Mouse (Mus musculus) embryonic facial prominence, embryonic 11.5 days (tissue): ENCODE data around the gene Cela1. TPM values are rescaled to one million over a fixed set of nuclear protein-coding genes. Genes with fewer than 3 reads are reported as not detected.

ENCODE experiments used
- ATAC-seq: fragments of 200-750 bp; cut with Nextera tagmentation; replicated peaks from 2 replicates; pipeline ENCODE4 v1.8.0; 2017; ENCODE audit warnings: low read depth; ENCODE audit not compliant: insufficient number of reproducible peaks, low FRiP score, low TSS enrichment
- DNase-seq: peaks from one replicate; pipeline ENCODE4 v3.0.0-alpha.2; 2015; ENCODE audit warnings: low spot score
- H3K27ac ChIP-seq: fragments of 300-500 bp; sonication (generic); replicated peaks from 2 replicates; pipeline ENCODE4 v1.5.1; 2014; ENCODE audit warnings: mild to moderate bottlenecking, low read depth, low read length, control low read depth
- H3K27me3 ChIP-seq: fragments of 300-500 bp; sonication (generic); 2 replicates; pipeline ENCODE4 v1.6.1; 2014; ENCODE audit warnings: mild to moderate bottlenecking, low read length, moderate library complexity, mixed read lengths; ENCODE audit not compliant: control insufficient read depth, insufficient read depth
- H3K36me3 ChIP-seq: fragments of 300-500 bp; sonication (generic); replicated peaks from 2 replicates; pipeline ENCODE4 v1.6.1; 2014; ENCODE audit warnings: low read depth, mild to moderate bottlenecking, low read length, moderate library complexity, mixed read lengths; ENCODE audit not compliant: control insufficient read depth, insufficient read depth
- H3K4me1 ChIP-seq: fragments of 300-500 bp; sonication (generic); 2 replicates; pipeline ENCODE4 v1.6.1; 2014; ENCODE audit warnings: low read length, mixed read lengths; ENCODE audit not compliant: control insufficient read depth, insufficient read depth
- H3K4me2 ChIP-seq: fragments of 300-500 bp; sonication (generic); 2 replicates; pipeline ENCODE4 v1.6.1; 2014; ENCODE audit warnings: low read depth, mild to moderate bottlenecking, control low read depth, low read length, moderate library complexity
- H3K4me3 ChIP-seq: fragments of 300-500 bp; sonication (generic); 2 replicates; pipeline ENCODE4 v1.5.1; 2014; ENCODE audit warnings: low read depth, low read length, control low read depth
- H3K9ac ChIP-seq: fragments of 300-500 bp; sonication (generic); replicated peaks from 2 replicates; pipeline ENCODE4 v1.6.1; 2014; ENCODE audit warnings: mild to moderate bottlenecking, control low read depth, low read length
- H3K9me3 ChIP-seq: fragments of 300-500 bp; sonication (generic); replicated peaks from 2 replicates; pipeline ENCODE4 v1.6.1; 2016; ENCODE audit warnings: mild to moderate bottlenecking, low read length, inconsistent platforms, mixed read lengths; ENCODE audit not compliant: control insufficient read depth
- WGBS: fragments of 180-500 bp; shearing (Covaris S2); extraction: QIAGEN DNeasy Blood & Tissue Kit; methylation state at CpG from one replicate; pipeline ENCODE4 v1.1.7; 2014; 5-methylcytosine and 5-hydroxymethylcytosine counted together
- polyA plus RNA-seq: library from polyadenylated mRNA; unstranded; fragments of >200 nt; fragmentation: Nextera tagmentation; extraction: Ambion mirVana; gene quantifications from 2 replicates; pipeline ENCODE4 v1.2.1, GENCODE M21; 2014

Gene Cela1
- polyA plus RNA-seq, 1 experiment from 2014 or later: 1.00 TPM

DNA sequence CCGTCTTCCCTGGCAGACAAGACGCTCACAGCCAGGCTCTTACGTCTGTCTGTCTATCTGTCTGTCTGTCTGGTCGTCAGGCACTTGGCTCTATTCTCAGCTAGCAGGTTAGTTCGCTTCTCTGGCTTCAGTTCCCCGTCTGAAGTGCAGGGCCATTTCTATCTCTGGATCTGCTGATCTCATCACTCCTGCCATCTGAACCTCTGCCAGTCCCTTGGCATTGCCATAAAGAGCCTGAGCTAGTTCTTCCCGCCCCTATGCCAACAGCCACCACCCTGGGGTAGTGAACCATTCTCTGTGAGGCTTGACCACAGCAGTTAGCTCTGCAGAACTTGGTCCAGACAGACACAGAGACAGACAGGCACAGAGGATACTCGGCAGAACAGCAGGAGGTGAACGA lies 27.4 kb downstream of the Cela1 start:
- no peak for ATAC-seq
- no peak overlapping the region for H3K4me3 ChIP-seq
- H3K9me3 ChIP-seq: no peaks in the 10 kb centered on the region
- no peaks in the 10 kb centered on the region for H3K4me1 ChIP-seq
- no peak overlapping the region for H3K9ac ChIP-seq
- H3K4me2 ChIP-seq: no peak overlapping the region
- H3K36me3 ChIP-seq: no peaks in the 10 kb centered on the region
- no peak overlapping the region for H3K27ac ChIP-seq
- 79% methylated on average over 9 of the region's 9 CpGs for WGBS
- no peaks in the 10 kb centered on the region for H3K27me3 ChIP-seq
- DNase-seq: no peak

DNA sequence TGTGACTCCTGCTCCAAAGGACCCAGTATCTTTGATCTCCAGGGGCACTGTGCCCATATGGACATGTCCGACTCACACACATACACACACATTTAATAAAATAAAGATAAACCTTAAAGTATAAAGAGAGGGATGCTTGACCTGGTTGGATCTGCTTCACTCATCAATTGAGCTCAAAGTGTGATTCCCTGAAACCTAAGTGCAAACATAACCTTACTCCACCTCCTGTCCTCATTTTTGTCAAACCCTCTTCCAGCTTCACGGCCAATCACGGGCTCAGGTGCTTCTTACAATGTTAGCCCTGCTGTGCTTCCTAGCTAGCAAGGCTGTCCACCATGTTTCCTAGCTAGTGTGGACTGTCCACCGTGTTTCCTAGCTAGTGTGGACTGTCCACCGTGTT lies 32.5 kb downstream of the Cela1 start:
- H3K27ac ChIP-seq: no peak overlapping the region
- no peaks in the 10 kb centered on the region for H3K4me1 ChIP-seq
- no peaks in the 10 kb centered on the region for H3K9me3 ChIP-seq
- no peak overlapping the region for H3K4me3 ChIP-seq
- no peaks in the 10 kb centered on the region for H3K36me3 ChIP-seq
- H3K27me3 ChIP-seq: no peaks in the 10 kb centered on the region
- WGBS: 85% methylated on average over 5 of the region's 5 CpGs
- no peak for ATAC-seq
- DNase-seq: no peak
- no peak overlapping the region for H3K9ac ChIP-seq
- no peak overlapping the region for H3K4me2 ChIP-seq

DNA sequence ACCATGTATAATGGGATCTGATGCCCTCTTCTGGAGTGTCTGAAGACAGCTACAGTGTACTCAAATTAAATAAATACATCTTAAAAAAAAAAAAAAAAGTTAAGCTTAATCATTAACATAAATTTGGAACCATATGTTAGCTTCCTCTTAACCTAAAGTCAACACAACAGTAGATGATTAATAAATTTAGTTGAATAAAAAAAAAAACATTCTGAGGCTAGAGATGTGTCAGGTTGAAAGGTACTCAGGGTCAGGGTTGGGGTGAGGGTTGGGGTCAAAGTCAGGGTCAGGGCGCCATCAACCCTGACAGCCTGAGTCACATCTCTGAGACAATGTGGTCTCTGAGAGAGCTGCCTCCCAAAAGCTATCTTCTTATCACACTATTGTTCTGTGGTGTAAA lies 33.5 kb downstream of the Cela1 start:
- no peaks in the 10 kb centered on the region for H3K4me1 ChIP-seq
- 65% methylated on average over 1 of the region's 1 CpGs for WGBS
- no peaks in the 10 kb centered on the region for H3K36me3 ChIP-seq
- DNase-seq (no peak), ATAC-seq (no peak)
- no peak overlapping the region for H3K9ac ChIP-seq
- H3K4me3 ChIP-seq: no peak overlapping the region
- H3K9me3 ChIP-seq: no peaks in the 10 kb centered on the region
- H3K27ac ChIP-seq: no peak overlapping the region
- H3K27me3 ChIP-seq: no peaks in the 10 kb centered on the region
- no peak overlapping the region for H3K4me2 ChIP-seq

DNA sequence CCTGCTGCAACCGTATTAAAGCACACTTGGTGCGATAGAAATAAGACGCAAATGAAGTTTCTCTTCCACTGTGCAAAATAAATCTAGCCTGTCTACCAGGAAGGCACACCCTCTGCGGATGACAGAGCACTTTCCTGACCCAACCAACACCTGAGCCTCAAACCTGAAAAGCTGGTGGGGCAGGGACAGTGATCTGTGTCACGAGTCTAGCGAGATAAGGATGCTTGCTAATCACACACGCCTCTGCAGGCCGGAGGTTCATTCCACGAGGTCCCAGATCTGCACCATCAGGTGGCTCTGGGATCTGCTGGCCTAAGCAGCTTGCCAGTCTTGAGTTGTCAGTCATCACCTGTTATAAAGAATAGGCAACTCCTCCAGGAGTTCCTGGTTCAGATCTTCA lies 36.1 kb downstream of the Cela1 start:
- DNase-seq (no peak), ATAC-seq (no peak)
- H3K9me3 ChIP-seq: no peaks in the 10 kb centered on the region
- no peak overlapping the region for H3K27ac ChIP-seq
- no peaks in the 10 kb centered on the region for H3K36me3 ChIP-seq
- H3K4me3 ChIP-seq: no peak overlapping the region
- no peaks in the 10 kb centered on the region for H3K27me3 ChIP-seq
- no peaks in the 10 kb centered on the region for H3K4me1 ChIP-seq
- no peak overlapping the region for H3K9ac ChIP-seq
- no peak overlapping the region for H3K4me2 ChIP-seq
- 86% methylated on average over 9 of the region's 9 CpGs for WGBS

DNA sequence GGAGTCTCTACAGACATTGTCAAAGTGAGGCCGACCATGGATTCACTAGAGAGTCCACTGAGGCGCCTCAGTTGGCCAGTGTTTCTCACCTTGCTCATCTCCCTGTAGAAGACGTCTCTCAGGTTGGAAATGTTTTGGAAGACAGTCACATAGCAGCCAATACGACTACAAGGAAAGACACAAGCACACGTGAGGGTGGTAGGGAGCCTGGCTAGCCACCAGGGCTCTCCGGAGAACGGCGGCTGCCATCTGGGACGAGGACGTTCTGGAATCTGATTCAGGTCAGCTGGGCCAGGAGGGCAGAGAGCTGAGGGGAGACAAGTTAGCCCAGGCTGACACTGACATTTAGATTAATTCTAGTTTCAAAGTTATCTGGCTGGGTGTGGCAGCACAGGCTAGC lies 37.6 kb downstream of the Cela1 start:
- Histone ChIP-seq H3K27me3 (no peaks in the 10 kb centered on the region), H3K9me3 (no peaks in the 10 kb centered on the region), H3K27ac (no peak overlapping the region), H3K4me1 (no peaks in the 10 kb centered on the region), H3K9ac (no peak overlapping the region), H3K36me3 (no peaks in the 10 kb centered on the region), H3K4me2 (no peak overlapping the region), H3K4me3 (no peak overlapping the region)
- DNase-seq: no peak
- WGBS: 85% methylated on average over 10 of the region's 10 CpGs
- ATAC-seq: no peak

DNA sequence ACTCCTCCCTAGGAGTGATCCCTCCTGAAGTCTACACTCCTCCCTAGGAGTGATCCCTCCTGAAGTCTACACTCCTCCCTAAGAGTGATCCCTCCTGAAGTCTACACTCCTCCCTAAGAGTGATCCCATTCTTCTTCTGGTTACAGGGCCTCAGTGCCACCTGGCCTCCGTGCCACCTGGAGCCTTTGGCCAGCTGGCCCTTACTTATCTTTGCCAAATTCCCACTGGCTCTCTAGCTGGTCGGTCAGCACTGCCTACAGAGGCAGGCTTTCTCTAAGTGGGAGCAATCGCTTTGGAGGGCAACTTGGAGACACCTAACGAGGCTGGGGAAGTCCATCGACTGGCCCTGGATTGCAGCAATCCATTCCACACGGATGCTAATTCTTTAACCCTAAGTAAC lies 41.6 kb downstream of the Cela1 start:
- Histone ChIP-seq H3K4me2 (no peak overlapping the region), H3K27ac (no peak overlapping the region), H3K4me1 (no peaks in the 10 kb centered on the region), H3K36me3 (no peaks in the 10 kb centered on the region), H3K4me3 (no peak overlapping the region), H3K9ac (no peak overlapping the region), H3K9me3 (no peaks in the 10 kb centered on the region), H3K27me3 (no peaks in the 10 kb centered on the region)
- 81% methylated on average over 6 of the region's 6 CpGs for WGBS
- ATAC-seq (no peak), DNase-seq (no peak)

DNA sequence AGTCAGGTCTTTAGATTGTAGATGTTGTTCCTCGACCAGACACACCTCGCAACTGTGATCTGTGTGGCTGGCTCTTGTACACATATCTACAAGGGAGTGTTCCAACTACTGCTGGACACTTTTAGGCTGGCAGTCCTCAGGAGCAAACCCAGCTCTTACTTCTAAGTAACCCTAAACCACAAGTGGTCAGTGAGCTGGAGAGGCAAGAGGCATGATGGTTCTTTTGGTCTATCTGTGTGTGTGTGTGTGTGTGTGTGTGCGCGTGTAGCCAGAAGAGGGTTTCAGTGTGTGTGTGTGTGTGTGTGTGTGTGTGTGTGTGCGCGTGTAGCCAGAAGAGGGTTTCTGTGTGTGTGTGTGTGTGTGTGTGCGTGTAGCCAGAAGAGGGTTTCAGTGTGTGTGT lies 45.3 kb downstream of the Cela1 start:
- Histone ChIP-seq H3K27ac (no peak overlapping the region), H3K36me3 (no peaks in the 10 kb centered on the region), H3K27me3 (peaks cover 11% of the 10 kb centered on the region; the same call in 1 of the 2 replicates), H3K4me2 (no peak overlapping the region), H3K9me3 (no peaks in the 10 kb centered on the region), H3K9ac (no peak overlapping the region), H3K4me1 (no peaks in the 10 kb centered on the region), H3K4me3 (no peak overlapping the region)
- no peak for ATAC-seq
- WGBS: 90% methylated on average over 7 of the region's 7 CpGs
- DNase-seq: no peak

DNA sequence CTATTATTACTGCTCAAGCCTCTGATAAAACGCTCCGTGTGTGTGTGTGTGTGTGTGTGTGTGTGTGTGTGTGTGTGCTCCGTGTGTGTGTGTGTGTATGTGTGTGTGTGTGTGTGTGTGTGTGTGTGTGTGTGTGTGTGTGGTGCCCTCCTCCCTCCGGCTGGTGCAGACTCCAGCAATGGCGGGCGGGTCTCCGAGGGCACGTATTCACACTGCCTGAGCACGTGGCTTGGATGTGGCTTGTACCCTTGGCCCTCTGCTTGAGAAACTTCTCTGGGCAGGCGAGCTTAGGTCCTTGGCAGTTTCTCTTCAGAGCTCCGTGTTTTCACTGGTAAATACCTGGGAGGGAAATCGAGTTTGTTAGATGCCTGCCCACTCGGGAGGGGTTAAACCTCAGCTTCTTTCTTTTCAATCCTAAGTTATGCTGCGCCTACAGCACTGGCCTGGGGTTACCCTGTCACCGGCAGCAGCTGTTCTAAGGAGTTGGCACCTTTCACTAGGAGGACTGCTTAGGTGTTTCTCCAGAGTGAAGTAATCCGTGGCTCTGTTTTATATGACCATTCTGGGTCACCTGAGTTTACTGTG lies 46.4 kb downstream of the Cela1 start:
- ATAC-seq: no peak
- Histone ChIP-seq H3K9me3 (no peaks in the 10 kb centered on the region), H3K27ac (no peak overlapping the region), H3K27me3 (peaks cover 23% of the 10 kb centered on the region), H3K4me3 (no peak overlapping the region), H3K9ac (no peak overlapping the region), H3K4me2 (no peak overlapping the region), H3K36me3 (no peaks in the 10 kb centered on the region), H3K4me1 (peaks cover 2% of the 10 kb centered on the region)
- 68% methylated on average over 16 of the region's 16 CpGs for WGBS
- no peak for DNase-seq
